Mouse (Mus musculus) kidney, adult 2 months (tissue): ENCODE measurements around the gene Akt1s1.

ENCODE experiments used
- CTCF ChIP-seq: fragments of 200-500 bp; conservative IDR thresholded peaks from 2 replicates; pipeline ENCODE4 v1.5.1; 2011; ENCODE audit warnings: low read depth, mild to moderate bottlenecking, control low read depth, low read length, moderate library complexity, mixed read lengths; ENCODE audit not compliant: insufficient read depth, insufficient read length
- POLR2A ChIP-seq: fragments of 200-500 bp; IDR thresholded peaks from one replicate; pipeline ENCODE4 v1.6.1; 2011; ENCODE audit warnings: low read depth, low read length, control low read depth

DNA sequence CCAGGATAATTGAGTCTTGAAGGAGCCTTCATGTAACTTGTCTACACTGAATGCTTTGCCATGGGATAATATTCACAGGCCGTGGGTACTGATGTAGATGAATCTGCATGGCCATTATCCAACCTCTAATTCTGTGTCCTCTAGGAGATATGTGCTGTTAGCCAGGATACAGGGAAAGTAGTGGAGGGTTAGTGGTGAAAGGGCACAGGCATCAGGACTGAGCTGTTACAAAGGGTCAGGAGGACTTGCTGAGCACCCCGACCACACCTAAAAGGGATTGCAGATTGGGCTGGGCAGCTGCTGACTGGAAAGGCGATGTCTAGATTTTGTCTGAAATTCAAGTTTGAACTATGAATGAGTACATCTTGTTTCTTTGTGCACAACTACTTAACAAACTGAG, 28.3 kb upstream of the Akt1s1 start:
- TF ChIP-seq CTCF (no peak), POLR2A (no peak)
